In the genomic region with DNA sequence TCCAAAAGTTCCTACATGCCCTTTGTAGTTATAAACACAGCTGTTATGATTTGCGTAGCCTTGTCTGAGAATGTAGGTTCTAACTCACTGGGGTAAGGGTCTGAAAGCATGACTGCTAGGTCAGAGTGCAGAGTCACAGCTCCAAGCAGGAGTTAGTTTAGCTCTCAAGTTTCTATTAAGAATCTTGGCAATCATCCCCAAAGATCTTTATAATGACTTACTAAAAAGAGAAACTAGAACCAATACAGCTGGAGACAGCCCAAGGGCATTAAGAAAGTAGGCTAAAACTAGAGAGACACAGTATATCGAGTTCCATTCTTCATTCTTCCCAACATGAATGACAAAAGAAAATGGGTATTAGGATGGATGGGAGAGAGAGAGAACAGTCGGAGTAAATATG, we compare ENCODE assay signal across 18 mouse cellular contexts.
"Had no signal": no experiment of that assay in that cellular context is flagged by ENCODE, and none has a peak within 500 bp of the region (broad histone marks: within the 10 kb centered on the region; RNA-seq: fewer than 3 reads in every experiment).

No protein-coding gene starts in this region.

- H3K36me3 ChIP-seq: intestine, embryonic 15.5 days; kidney, embryonic 15.5 days; limb, embryonic 12.5 days; liver, embryonic 12.5 days; liver, embryonic 15.5 days; midbrain, embryonic 12.5 days had no signal

- H3K9ac ChIP-seq: intestine, embryonic 15.5 days; kidney, embryonic 15.5 days; limb, embryonic 12.5 days; liver, embryonic 12.5 days; liver, embryonic 15.5 days; midbrain, embryonic 12.5 days had no signal

- H3K9me3 ChIP-seq: intestine, embryonic 15.5 days; kidney, embryonic 15.5 days; limb, embryonic 12.5 days; liver, embryonic 12.5 days; liver, embryonic 15.5 days; midbrain, embryonic 12.5 days had no signal

- DNase-seq: kidney, adult 18-20 months; kidney, postnatal 25 days; layer of hippocampus, adult 9-11 months; liver; lung, adult 18-20 months; thymus, adult 2 months; thymus, postnatal 14 days; thymus, postnatal 4 days had no signal

- H3K4me3 ChIP-seq: intestine, embryonic 15.5 days; kidney, embryonic 15.5 days; layer of hippocampus, adult 2 months; limb, embryonic 12.5 days; liver, embryonic 12.5 days; liver, embryonic 15.5 days; midbrain, embryonic 12.5 days had no signal

- H3K27ac ChIP-seq: intestine, embryonic 15.5 days; kidney, embryonic 15.5 days; layer of hippocampus, adult 2 months; limb, embryonic 12.5 days; liver, embryonic 12.5 days; liver, embryonic 15.5 days; macrophage; midbrain, embryonic 12.5 days; stomach, postnatal 0 days had no signal

- H3K4me1 ChIP-seq: intestine, embryonic 15.5 days; kidney, embryonic 15.5 days; limb, embryonic 12.5 days; liver, embryonic 12.5 days; liver, embryonic 15.5 days; midbrain, embryonic 12.5 days had no signal

- H3K27me3 ChIP-seq: intestine, embryonic 15.5 days; kidney, embryonic 15.5 days; limb, embryonic 12.5 days; liver, embryonic 12.5 days; liver, embryonic 15.5 days; midbrain, embryonic 12.5 days had no signal

- H3K4me2 ChIP-seq: intestine, embryonic 15.5 days; kidney, embryonic 15.5 days; limb, embryonic 12.5 days; liver, embryonic 12.5 days; liver, embryonic 15.5 days; midbrain, embryonic 12.5 days had no signal

- ATAC-seq: intestine, embryonic 15.5 days; liver, embryonic 12.5 days; midbrain, embryonic 16.5 days had no signal
